Mouse (Mus musculus) ES-Bruce4 (cell line): ENCODE results near the gene Rac1.

ENCODE experiments used
- CTCF ChIP-seq: IDR thresholded peaks from one replicate; pipeline ENCODE4 v1.8.1; 2011; ENCODE audit warnings: low read depth, low read length
- EP300 ChIP-seq: IDR thresholded peaks from 2 replicates; pipeline ENCODE4 v1.6.1; 2011; ENCODE audit warnings: low read depth, low read length; ENCODE audit not compliant: insufficient read depth
- POLR2A ChIP-seq: IDR thresholded peaks from one replicate; pipeline ENCODE4 v1.8.1; 2011; ENCODE audit warnings: low read length; ENCODE audit not compliant: insufficient read depth

GRCm38 (mm10) chr5:143505545-143505944 is 22.3 kb downstream of the Rac1 start:
- TF ChIP-seq CTCF = no peak
- TF ChIP-seq POLR2A = no peak
- TF ChIP-seq EP300 = no peak
